Mouse (Mus musculus) common myeloid progenitor, adult 5-6 weeks (primary cell): ENCODE measurements around the gene Prkn. TPM values are rescaled to one million over a fixed set of nuclear protein-coding genes. Genes with fewer than 3 reads are reported as not detected.

Experiments used
- ATAC-seq: replicated peaks from 2 replicates; pipeline ENCODE4 v1.8.0; 2016; ENCODE audit warnings: low read depth, mild to moderate bottlenecking, moderate TSS enrichment, inconsistent platforms; ENCODE audit not compliant: poor library complexity, severe bottlenecking
- total RNA-seq: library from RNA; stranded (forward); fragments of 200-1000, 187-1606 nt; gene quantifications from 2 replicates; pipeline ENCODE4 v1.2.3, GENCODE M21; 2017

Prkn gene
- total RNA-seq, 1 experiment from 2014 or later, result 2.4 TPM

GRCm38 (mm10) chr17:11921026-11921425, 1080.8 kb downstream of the Prkn start:
- no peak for ATAC-seq

DNA sequence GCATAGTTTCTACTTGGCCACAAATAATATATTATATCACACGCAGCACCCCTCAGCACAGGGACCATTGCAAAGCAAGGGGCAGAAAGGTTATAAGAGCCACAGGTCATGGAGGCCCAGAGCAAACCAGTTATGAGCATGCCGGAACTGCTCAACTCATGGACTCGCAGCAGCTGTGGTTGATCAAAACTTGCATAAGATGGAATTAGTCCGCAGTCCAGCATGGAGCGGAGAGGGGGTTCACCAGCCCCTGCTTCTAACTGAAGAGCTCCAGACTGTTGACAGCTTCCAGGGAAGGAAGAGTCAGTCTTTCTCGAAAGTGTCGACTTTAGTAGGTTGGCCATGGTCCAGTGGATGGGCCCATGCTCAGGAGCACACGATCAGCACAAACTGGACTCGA, 1083.8 kb downstream of the Prkn start:
- ATAC-seq, result no peak

DNA sequence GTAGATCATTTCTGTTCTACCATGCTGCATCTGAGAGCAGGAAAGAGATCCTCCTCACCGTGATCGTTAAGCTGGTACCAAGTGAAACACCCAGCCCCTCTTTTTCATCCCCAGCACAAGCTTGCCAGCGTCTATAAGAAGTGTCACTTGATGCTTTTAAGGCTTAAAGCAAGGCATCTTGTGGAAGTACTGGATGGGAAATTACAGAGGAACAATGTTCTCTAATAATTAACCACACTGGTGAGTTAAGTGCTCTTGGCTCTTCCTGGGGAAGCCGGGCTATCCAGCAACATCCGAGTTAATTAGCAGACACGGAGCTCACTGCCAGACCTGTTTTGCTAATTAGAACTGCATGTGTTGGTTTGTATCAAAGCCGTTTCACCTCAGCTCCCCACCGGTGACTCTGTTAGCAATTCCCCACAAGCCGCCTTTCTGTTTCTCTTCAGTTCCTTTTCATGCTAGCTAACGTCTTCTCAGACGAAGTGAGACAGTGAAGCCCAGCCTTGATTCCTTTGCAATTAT, 1086.7 kb downstream of the Prkn start:
- ATAC-seq, result no peak

GRCm38 (mm10) chr17:11931641-11932040, 1091.5 kb downstream of the Prkn start:
- ATAC-seq, result no peak

GRCm38 (mm10) chr17:11933737-11934136, 1093.6 kb downstream of the Prkn start:
- ATAC-seq, result no peak

DNA sequence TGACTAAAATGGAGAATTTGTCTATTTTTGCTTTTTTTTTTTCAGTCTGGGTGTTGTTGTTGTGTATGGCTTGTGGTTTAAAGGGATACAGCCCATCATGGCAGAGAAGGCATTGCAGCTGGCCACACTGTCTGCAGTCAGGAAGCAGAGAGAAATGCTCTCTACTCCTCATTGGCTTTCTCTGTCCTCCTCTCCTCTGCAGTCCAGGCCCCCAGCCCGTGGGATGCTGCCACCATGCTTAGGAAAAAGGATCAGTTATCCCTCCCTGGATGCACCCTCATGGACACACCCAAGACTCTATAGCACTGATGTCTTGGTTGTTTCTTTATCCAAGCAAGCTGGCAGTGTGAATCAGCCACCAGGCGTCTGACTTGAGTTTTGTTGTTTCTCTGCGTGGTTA, 1107.3 kb downstream of the Prkn start:
- ATAC-seq, result no peak

GRCm38 (mm10) chr17:11949551-11950197, 1109.5 kb downstream of the Prkn start:
- no peak for ATAC-seq

DNA sequence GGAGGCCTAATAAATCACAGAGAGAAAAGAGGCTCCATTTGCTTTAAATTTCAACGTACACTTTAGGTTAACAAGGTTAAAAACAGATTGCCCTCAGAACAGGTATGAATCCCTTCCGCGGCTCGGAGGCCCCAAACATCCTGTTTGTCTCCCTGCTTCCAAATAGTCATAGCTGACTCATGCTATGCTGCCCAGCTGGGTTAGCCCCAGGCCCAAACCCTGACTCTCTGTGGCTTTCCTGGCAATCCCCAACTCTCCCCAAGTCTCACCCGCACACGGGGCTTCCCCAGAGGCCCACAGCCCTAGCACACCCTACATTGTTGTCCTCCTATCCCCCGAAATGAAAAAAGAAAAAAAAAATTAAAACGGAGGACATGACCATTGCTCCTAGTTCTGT, 1110.0 kb downstream of the Prkn start:
- ATAC-seq, result no peak

GRCm38 (mm10) chr17:11955317-11955716, 1115.1 kb downstream of the Prkn start:
- ATAC-seq, result no peak

DNA sequence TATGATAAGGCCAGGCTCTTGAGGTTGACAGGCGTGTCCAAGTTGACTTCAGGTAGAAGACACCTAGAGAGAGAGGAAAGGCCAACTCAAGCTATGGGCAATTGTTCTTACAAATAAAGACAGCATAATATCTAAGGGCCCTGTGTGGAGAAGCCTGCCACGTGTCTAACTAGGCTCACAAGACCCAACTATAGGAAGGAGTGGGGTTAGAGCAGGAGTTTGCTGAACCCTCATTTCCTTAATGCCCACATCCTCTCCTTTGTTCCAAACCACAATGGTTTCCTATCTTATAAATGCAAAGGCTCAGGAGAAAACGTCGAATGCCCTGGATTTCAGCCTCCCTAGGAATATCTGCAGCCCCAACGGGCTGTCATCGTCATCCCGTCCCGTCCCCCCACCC, 1120.3 kb downstream of the Prkn start:
- peak; percentile 79 for ATAC-seq

- ATAC-seq, result peak; percentile 48; the same call in 1 of the 2 replicates
Observed at GRCm38 (mm10) chr17:11962808-11963207, 1122.6 kb downstream of the Prkn start.

DNA sequence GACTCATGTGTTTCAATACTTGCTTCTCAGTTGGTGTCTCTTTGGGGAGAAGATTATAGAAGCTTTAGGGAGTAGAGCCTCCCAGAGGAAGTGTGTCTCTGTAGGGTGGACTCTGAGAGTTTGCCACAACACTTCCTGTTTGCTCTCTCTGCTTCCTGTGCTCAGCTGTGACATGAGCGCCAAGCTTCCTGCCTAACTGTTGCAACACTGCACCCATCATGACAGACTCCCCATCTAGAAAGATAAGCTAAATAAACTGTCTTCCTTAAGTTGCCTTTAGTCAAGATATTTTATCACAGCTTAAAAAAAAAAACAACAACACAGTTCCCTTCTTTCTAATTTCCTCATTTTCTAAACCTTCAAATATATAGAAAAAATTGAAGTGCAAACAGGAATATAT, 1130.0 kb downstream of the Prkn start:
- peak; percentile 71 for ATAC-seq

- peak; percentile 65 for ATAC-seq
Observed at GRCm38 (mm10) chr17:11972550-11972949, 1132.4 kb downstream of the Prkn start.

DNA sequence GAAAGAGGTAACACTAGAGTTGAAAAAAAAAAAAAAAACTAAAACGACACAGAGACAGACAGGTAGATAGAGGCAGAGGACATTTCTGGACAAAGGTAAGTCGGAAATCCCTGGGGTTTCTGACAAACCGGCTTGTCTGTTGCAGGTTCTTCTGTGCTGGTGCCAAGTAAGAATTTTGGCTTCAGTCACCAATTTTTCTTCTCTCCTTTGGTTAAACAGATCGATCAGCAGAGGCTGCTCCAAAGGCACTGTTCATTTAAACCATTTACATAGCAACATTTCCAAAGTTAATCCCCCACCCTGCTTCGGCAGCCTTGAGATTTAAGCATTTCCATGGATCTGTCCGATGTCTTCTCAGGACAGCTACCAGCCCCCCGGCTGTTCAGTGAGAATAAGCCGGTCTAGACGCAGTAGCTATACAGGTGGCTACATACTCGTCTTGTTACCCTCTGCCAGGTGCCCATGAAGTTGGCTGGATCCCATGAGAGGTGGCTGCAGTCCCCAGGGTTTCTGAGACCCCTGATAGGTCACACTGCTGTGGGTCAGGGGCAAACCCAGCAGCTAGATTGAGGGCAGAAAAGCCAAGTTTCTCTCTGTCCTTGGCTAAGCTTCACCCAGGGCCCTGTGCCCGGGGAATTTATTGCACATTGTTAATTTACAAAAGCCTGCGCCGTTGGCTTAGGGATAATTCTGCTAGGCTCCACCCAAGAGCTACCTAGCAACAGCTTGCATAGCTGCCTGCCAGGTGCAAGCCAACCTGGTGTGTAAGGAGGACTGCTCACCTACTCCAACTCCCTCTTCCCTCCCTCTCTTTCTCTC, 1133.0 kb downstream of the Prkn start:
- ATAC-seq, result no peak

GRCm38 (mm10) chr17:11975062-11975607, 1135.0 kb downstream of the Prkn start:
- ATAC-seq, result peak; percentile 48; the same call in 1 of the 2 replicates

DNA sequence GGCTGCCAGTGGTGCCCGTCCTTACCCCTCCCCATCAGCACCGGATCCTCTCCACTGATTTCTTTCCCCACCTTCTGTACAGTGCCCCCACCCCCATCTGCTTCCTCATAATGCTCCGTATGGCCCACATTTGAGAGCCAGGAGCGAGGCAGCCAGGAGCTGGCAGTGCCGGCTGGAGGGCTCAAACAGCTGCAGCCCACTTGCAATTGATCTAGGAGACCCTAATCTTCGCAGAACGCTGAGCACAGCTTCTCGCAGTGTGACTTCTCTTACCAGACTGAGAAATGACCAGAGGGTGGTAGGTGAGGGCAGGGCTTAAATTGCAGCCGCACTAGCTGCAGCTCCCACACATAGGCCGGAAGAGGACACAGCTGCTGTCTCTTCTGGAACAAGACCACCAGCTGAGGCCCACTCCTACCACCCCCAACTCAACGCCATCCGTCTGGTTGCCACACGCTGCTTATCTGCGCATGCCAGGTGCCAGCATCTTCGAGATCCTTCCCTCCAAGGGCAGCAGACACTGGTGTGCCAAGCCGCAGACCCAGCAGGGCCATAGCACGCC, 1138.2 kb downstream of the Prkn start:
- peak; percentile 70 for ATAC-seq

GRCm38 (mm10) chr17:11981666-11982065, 1141.5 kb downstream of the Prkn start:
- no peak for ATAC-seq

- no peak; the same call in 1 of the 2 replicates for ATAC-seq
Observed at GRCm38 (mm10) chr17:11988110-11988837, 1148.1 kb downstream of the Prkn start.

GRCm38 (mm10) chr17:11989296-11989695, 1149.1 kb downstream of the Prkn start:
- no peak for ATAC-seq
